Mouse (Mus musculus) colon, adult 2 months (tissue): ENCODE measurements around the gene P4htm. TPM values are rescaled to one million over a fixed set of nuclear protein-coding genes. Genes with fewer than 3 reads are reported as not detected.

Experiments used
- polyA plus RNA-seq: library from polyadenylated mRNA; depleted of rRNA; stranded (reverse); fragments of >200 nt; gene quantifications from 2 replicates; pipeline ENCODE4 v1.2.3, GENCODE M21; 2012; rRNA removed

P4htm gene
- polyA plus RNA-seq, result 8.7 and 8.9 TPM in 2 replicates

DNA sequence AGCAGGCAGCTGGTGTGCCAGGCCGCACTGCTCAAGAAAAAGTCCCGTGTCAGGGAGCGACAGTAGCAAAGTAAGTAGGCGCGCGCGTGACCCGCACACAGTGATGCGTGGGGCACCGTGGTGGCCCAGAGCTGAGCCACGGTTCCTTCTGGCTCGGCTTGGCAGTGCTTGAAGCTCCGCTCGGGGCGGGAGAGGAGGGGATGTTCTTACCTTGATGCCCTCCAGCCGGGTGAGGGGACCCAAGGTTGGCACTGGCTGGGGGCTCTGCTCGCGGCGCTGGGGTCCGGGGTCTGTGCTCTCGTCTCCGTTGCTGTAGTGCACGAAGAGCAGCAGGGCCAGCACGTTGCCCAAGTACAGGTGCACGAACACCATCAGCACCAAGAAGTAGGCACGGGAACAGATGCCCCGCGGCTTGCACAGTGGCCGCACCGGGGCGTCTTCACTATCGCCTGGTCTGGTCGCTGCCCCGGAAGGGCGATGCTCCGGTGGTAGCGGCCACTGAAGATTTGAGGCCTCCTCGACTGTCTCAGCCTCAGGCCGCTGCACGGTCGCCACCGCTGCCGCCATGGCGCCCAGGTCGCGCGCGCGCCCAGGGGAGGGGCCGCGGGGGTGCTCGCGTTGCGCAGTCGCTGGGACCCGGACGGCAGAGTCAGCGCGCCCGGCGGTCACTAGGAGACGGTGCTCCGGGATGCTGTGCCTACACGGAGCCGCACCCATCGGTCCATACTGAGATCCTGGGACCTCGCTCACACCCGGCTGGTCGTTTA lies at the start of gene P4htm:
Gene P4htm (minus strand): TSS at position 670 of the 767 bp plus-strand sequence.

DNA sequence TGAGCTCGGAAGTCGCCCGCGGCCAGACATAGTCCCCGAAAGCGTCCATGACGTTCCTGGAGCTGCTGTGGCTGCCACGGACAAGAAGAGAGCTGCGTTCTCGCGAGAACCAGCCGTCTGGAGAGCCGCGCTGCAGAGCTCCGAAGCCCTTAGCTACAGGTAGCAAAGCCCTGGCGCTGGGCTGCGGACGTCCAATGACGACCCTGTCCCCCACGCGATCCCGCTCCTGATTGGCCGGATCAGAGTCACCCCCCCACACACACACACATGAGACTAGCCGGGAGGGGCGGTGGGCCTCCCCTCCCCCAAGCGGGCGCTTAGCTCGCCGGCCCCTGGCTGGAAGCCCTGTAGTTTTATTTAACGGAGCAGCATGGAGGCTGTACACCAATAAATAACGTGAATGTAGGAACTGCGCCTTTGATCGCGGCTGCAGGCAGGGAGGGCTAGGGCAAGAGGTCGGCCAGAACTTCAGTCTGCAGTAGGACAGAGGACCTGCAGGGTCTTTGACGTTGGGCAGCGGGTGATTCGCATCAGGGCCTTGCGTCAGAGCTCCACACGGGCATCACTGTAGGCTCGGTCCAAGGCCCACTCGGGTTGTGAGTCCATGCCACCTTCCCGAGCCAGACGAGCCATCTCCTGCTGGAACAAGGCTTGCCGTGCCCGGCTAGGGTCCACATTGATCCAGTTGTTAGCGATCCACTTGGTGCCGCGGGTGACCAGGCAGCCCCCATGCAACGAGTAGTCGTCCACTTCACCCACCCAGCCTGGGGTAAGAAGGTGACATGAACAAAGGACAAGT lies 18.7 kb downstream of the P4htm start, which contains the start of gene Wdr6:
Gene Wdr6 (minus strand): TSS at position 195 of the 799 bp plus-strand sequence.

DNA sequence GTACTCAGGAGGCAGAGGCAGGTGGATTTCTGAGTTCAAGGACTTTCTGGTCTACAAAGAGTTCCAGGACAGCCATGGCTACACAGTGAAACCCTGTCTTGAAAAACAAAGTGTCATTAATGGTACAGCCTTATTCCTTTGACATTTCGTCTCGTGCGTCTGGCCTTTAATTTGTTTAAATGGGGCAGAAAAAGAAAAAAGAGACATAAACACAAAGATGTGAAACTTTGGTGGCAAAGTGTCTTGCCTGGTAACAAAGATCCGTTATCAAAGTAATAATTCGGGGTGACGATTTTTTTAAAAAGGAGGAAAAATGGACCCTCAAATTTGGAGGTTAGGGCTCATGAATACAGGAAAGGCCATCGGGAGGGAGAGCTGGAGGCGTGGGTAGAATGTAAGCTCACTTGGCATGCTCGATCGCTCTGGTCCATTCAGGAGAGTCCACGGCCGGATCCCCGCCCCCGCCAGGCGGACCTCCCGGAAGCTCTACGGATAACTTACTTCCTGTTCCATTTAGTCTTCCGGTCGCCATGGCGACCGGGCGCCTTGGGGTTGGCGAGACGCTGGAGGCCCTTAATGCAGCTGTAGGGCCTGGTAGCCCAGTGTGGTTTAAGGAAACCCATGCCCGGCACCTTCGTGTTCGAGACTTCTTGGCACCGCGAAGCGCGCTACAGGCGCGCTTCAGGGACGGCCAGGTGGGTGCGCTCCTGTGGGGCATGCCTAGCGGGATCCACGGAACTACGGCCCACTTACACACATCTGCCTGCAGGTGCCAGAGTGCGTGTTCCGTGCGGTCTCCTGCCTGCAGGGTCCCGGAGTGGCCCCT lies 27.9 kb downstream of the P4htm start, which contains the start of gene Dalrd3:
Gene Dalrd3 (plus strand): TSS at position 506 of the 826 bp plus-strand sequence.

DNA sequence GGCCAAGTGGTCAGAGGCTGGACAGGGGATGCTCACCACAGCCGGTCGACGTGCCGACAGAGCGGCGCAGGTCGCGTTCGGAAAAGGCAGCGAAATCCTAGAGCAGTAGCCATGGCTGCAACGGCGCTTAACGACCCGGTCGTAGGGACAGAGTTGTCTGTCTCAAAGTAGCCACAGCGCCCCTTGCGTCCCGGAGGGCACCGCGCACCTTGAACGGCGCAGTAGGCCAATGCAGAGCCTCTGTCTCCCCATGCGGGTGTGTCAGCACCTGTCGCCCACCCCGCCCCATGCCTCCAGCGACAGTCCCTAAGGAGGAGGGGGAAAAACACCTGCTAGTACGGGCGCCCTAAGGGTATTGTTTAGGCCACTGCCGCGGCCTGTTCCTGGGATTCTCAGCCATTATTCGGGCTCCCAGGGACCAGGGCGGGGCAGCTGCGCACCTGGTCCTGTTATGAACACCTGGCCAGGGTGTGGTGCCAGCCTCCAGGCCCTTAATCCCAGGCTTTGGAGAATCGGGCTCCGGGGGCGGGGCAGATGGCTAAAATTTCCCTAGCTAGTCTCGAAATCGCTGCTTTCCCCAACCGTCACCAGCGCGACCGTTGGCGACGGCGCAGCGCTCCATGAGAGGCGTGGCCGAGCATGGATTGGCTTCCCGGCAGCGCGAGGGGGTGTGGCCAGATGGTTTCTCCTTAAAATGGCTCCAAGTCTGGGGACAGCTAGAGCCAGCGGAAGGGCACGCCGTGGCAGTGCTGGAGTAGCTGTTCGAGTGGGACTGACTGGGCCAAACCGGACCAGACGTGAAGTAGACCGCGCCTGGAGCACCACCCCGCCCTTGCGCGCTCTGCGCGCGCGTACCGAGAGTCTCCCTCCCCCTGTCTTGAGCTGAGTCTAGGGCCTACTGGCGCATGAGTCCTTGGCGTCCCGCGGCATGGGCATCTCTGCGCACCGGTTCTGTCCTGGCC lies 30.4 kb downstream of the P4htm start, which contains the start of gene Ndufaf3:
Gene Ndufaf3 (minus strand): TSS at position 620 of the 962 bp plus-strand sequence.

DNA sequence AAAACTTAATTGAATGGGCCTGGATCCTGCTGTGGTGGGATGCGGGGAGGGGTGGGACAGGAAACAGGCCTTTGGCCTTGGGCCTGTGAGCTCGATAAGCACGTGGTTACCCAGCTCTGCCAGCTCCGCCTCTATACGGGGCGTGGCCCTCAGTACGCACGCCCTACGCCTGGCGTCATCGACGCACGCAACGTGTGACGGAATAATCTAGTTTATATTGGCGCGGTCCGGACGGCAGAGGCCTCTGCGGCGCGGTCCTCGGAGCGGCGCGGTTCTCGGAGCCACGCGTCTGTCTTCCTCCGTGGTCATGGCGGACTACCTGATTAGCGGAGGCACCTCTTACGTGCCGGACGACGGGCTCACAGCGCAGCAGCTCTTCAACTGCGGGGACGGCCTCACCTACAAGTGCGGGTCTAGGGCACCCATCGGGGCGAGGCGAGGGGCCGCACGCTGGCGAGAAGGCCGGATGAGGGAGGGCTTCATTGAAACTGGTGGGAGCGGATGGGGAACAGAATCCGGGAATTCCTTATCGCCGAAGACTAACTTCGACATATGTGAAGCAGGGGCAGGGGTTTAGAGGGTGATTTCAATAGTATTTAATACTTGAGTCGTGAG lies 37.1 kb downstream of the P4htm start, which contains the start of gene Impdh2:
Gene Impdh2 (plus strand): TSS at position 60 of the 615 bp plus-strand sequence.

Other genes starting within 250 kb of the P4htm start
- 57.9 and 63.9 TPM in 2 replicates for gene Usp4, start 249.8 kb downstream of the P4htm start, polyA plus RNA-seq
- gene 1700102P08Rik, start 204.9 kb downstream of the P4htm start, polyA plus RNA-seq, result 1.2 TPM in 1 of 2 replicates, not detected in the other
- not detected in 2 replicates for gene Ccdc36, start 169.2 kb downstream of the P4htm start, polyA plus RNA-seq
- not detected in 2 replicates for gene BC048562, start 161.2 kb downstream of the P4htm start, polyA plus RNA-seq
- 25.7 and 26.6 TPM in 2 replicates for gene Ccdc71, start 137.1 kb downstream of the P4htm start, polyA plus RNA-seq
- gene Klhdc8b, start 136.1 kb downstream of the P4htm start, polyA plus RNA-seq, result 42.4 and 45.5 TPM in 2 replicates
- gene Lamb2, start 117.9 kb downstream of the P4htm start, polyA plus RNA-seq, result 70.8 and 77.4 TPM in 2 replicates
- gene Usp19, start 107.1 kb downstream of the P4htm start, polyA plus RNA-seq, result 128 and 131 TPM in 2 replicates
- 237 and 356 TPM in 2 replicates for gene Qars, start 90.0 kb downstream of the P4htm start, polyA plus RNA-seq
- gene Qrich1, start 80.9 kb downstream of the P4htm start, polyA plus RNA-seq, result 80.5 and 83.8 TPM in 2 replicates
- gene Impdh2, start 37.4 kb downstream of the P4htm start, polyA plus RNA-seq, result 99.2 and 118 TPM in 2 replicates
- 39.9 and 44.5 TPM in 2 replicates for gene Ndufaf3, start 30.2 kb downstream of the P4htm start, polyA plus RNA-seq
- gene Dalrd3, start 27.8 kb downstream of the P4htm start, polyA plus RNA-seq, result 198 and 245 TPM in 2 replicates
- gene Wdr6, start 18.9 kb downstream of the P4htm start, polyA plus RNA-seq, result 26.5 and 30.8 TPM in 2 replicates
- gene Arih2, start 51.7 kb upstream of the P4htm start, polyA plus RNA-seq, result 33.5 and 39.2 TPM in 2 replicates
- 67.7 and 75.1 TPM in 2 replicates for gene Slc25a20, start 64.4 kb upstream of the P4htm start, polyA plus RNA-seq
- gene Prkar2a, start 91.6 kb upstream of the P4htm start, polyA plus RNA-seq, result 35.1 and 38.9 TPM in 2 replicates
- gene Ip6k2, start 186.1 kb upstream of the P4htm start, polyA plus RNA-seq, result 46.0 and 51.8 TPM in 2 replicates
- gene Nckipsd, start 210.7 kb upstream of the P4htm start, polyA plus RNA-seq, result 28.1 and 30.3 TPM in 2 replicates
- gene Celsr3, start 228.7 kb upstream of the P4htm start, polyA plus RNA-seq, result 2.1 and 2.3 TPM in 2 replicates